Mouse (Mus musculus): Measurements from ENCODE around the gene Ctsh. TPM values are rescaled to one million over a fixed set of nuclear protein-coding genes. Genes with fewer than 3 reads are reported as not detected.

Gene Ctsh
- 7.5 and 12.1 TPM in 2 replicates for polyA plus RNA-seq (2016; fragmentation: Nextera tagmentation; extraction: Ambion mirVana)

DNA sequence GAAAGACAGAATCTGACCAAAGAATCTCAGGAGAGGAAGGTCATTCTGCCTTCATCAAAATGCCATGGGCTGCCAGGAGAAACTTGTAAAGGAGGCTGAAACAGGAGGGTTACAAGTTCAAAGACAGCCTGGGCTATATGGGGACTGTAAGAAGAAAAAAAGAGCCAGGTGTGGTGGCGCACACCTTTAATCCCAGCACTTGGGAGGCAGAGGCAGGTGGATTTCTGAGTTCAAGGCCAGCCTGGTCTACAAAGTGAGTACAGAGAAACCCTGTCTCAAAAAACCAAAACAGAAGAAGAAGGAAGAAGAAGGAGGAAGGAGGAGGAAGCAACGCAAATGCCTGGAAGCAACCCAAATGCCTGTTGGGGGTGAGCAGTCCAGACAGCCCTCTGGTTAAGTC is at the start of gene Ctsh:
Ctsh (plus strand) TSS at position 301 of the 400 bp plus-strand sequence.
- Histone ChIP-seq H3K27me3 (ENCODE audit: low read depth, poor library complexity, severe bottlenecking) (peaks cover 5% of the 10 kb centered on the region), H3K4me1 (peaks cover 12% of the 10 kb centered on the region), H3K9me3 (replicated peaks) (no peaks in the 10 kb centered on the region), H3K27ac (peak within 1 kb of the TSS; percentile 77), H3K36me3 (no peaks in the 10 kb centered on the region), H3K4me3 (peak within 1 kb of the TSS; percentile 64)
- DNase-seq (ENCODE audit: low spot score), result no peak
- 89% methylated on average over 2 of the region's 2 CpGs for WGBS

DNA sequence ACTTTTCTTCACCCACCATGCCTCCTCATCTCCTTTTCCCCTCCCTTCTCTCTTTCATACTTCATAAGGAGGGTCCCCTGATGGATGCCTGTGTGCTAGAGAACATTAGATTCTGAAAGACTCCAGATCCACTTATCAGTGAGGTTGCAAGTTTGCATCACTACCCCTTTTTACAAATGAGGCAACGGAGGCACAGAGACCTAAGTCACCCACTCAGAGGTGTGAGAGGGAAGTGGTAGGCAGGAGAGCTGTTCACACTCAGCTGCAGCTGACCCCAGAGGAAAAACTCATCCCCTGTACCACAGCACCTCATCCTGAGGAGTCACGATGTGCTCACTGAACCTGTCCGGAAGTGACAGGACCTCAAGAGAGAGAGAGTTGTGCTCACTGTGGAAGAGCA is 47.5 kb upstream of the Ctsh start:
- H3K27me3 ChIP-seq (ENCODE audit: low read depth, poor library complexity, severe bottlenecking), result no peaks in the 10 kb centered on the region
- no peak overlapping the region for H3K4me3 ChIP-seq
- no peaks in the 10 kb centered on the region for H3K9me3 ChIP-seq (replicated peaks)
- 85% methylated on average over 3 of the region's 3 CpGs for WGBS
- H3K4me1 ChIP-seq, result no peaks in the 10 kb centered on the region
- no peaks in the 10 kb centered on the region for H3K36me3 ChIP-seq
- no peak for DNase-seq (ENCODE audit: low spot score)
- no peak overlapping the region for H3K27ac ChIP-seq

DNA sequence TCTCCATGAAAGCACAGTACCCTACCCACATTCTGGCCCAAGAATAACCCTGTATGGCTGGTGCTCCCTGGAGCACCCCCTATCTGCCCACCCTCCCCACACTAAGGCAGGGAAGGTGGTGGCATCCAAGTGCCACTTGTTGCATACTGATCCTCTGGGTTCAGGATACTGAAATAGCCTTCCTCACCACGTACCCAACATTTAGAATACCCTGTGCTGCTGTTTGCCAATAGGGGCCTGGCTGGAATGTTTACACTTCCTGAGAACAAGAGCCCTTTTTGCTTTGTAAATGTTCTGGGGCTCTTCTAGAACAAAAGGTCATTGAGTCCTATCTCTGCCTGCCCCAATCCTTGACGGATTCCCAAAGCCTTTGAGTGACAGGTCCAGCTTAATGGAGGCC is 46.9 kb upstream of the Ctsh start:
- Histone ChIP-seq H3K27ac (no peak overlapping the region), H3K4me1 (no peaks in the 10 kb centered on the region), H3K4me3 (no peak overlapping the region), H3K27me3 (ENCODE audit: low read depth, poor library complexity, severe bottlenecking) (no peaks in the 10 kb centered on the region), H3K36me3 (no peaks in the 10 kb centered on the region), H3K9me3 (replicated peaks) (no peaks in the 10 kb centered on the region)
- 54% methylated on average over 2 of the region's 2 CpGs for WGBS
- no peak for DNase-seq (ENCODE audit: low spot score)

DNA sequence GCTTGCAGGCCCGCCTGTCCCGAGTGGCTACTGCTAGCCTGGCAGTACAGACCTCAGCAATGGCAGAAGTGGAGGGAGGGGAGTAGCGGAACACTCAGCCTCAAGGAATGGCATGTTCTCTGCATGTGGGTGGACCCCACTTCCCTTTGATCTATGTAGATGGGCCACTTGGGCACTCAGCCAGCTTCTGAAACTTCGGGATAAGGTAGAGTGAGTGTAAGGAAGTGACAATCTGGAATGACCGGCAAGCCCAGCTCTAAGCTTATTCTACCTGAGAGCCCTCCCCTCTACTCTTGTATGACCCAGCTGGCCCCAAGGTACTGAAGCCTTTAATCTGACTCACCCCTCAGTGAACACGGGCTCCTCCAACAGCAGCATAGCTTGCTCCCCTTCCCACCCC is 45.8 kb upstream of the Ctsh start:
- no peak overlapping the region for H3K27ac ChIP-seq
- H3K4me3 ChIP-seq, result no peak overlapping the region
- no peaks in the 10 kb centered on the region for H3K4me1 ChIP-seq
- H3K9me3 ChIP-seq (replicated peaks), result no peaks in the 10 kb centered on the region
- no peaks in the 10 kb centered on the region for H3K27me3 ChIP-seq (ENCODE audit: low read depth, poor library complexity, severe bottlenecking)
- no peak for DNase-seq (ENCODE audit: low spot score)
- 86% methylated on average over 6 of the region's 6 CpGs for WGBS
- H3K36me3 ChIP-seq, result no peaks in the 10 kb centered on the region

DNA sequence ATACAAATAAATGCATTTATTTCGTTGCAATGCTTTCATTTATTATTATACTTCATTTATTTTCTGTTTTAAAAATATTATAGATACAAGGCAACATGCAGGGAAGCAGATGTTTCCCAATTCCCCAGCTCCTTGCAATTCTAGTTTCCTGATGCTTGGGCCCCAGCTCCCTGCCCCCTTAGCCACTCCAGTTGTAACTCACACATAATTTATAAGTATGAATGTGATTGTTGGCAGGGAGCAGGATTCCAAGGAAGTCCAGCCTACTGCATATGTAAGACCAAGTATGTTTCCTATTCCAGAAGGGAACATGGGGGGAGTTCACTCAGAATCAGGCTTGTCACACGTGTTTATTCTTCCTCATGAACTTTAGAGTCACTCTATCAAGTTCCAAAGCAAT is 42.1 kb upstream of the Ctsh start:
- 66% methylated on average over 2 of the region's 2 CpGs for WGBS
- DNase-seq (ENCODE audit: low spot score), result no peak
- H3K27me3 ChIP-seq (ENCODE audit: low read depth, poor library complexity, severe bottlenecking), result no peaks in the 10 kb centered on the region
- H3K36me3 ChIP-seq, result no peaks in the 10 kb centered on the region
- no peaks in the 10 kb centered on the region for H3K4me1 ChIP-seq
- H3K9me3 ChIP-seq (replicated peaks), result no peaks in the 10 kb centered on the region
- no peak overlapping the region for H3K4me3 ChIP-seq
- H3K27ac ChIP-seq, result no peak overlapping the region

DNA sequence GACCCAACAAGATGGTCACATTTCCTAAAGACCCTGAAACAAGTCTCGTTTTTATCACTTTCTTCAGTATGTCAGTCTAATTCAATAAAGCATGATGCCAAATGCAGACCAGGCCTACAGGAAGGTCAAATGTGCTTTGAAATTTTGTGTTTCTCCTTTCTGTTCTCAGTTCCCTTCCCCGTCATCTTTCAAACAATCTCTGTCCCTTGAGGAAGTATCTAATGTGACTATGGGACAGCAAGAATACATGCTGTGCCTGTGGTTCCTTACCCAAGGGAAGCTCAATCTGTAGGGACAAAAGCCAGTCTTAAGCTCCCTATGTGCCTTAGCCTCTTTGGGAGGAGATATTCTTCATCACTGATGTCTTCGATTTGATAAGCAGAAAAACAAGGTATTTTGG is 39.3 kb upstream of the Ctsh start:
- H3K27ac ChIP-seq, result no peak overlapping the region
- no peaks in the 10 kb centered on the region for H3K4me1 ChIP-seq
- no peaks in the 10 kb centered on the region for H3K27me3 ChIP-seq (ENCODE audit: low read depth, poor library complexity, severe bottlenecking)
- no peak overlapping the region for H3K4me3 ChIP-seq
- H3K36me3 ChIP-seq, result no peaks in the 10 kb centered on the region
- DNase-seq (ENCODE audit: low spot score), result no peak
- no peaks in the 10 kb centered on the region for H3K9me3 ChIP-seq (replicated peaks)
- WGBS, result 90% methylated on average over 3 of the region's 3 CpGs

DNA sequence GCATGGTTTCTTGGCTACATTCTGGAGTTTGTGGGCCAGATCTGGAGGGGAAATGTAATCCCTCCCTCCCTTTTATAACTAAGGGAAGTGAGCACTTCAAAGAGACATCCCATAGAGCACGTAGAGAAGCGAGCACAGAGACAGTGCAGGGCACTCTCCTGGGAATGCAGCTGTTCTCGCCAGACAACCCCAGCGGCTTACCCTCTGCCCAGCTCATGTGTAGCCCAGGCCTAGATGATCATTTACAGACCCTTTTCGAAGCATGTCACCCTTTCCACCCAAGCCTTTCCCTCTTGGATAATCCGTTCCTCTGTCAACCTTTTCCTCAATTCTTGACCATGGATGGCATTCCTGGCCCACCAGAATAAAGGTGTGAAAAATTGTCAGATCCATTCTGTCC is 37.7 kb upstream of the Ctsh start:
- no peaks in the 10 kb centered on the region for H3K27me3 ChIP-seq (ENCODE audit: low read depth, poor library complexity, severe bottlenecking)
- H3K27ac ChIP-seq, result no peak overlapping the region
- H3K9me3 ChIP-seq (replicated peaks), result no peaks in the 10 kb centered on the region
- no peaks in the 10 kb centered on the region for H3K4me1 ChIP-seq
- H3K36me3 ChIP-seq, result no peaks in the 10 kb centered on the region
- no peak overlapping the region for H3K4me3 ChIP-seq
- no peak for DNase-seq (ENCODE audit: low spot score)
- 77% methylated on average over 6 of the region's 6 CpGs for WGBS

DNA sequence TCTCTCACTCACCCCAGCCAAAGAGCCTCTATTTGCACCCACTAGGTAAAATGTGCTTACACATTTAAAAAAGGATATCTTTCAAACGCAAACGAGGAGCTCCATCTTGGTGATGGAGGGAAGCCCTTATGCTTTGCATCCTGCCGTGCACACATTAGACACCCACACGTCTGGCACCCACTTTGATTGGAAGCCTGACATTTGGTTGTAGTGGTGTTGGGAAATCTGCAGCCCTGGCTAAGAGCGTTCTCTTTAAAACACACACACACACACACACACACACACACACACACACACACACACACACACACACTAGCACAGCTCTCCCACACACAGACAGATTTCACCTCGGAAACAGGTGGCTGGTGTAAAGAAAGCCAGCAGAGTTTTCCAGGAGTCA is 33.1 kb upstream of the Ctsh start:
- no peak overlapping the region for H3K4me3 ChIP-seq
- H3K36me3 ChIP-seq, result no peaks in the 10 kb centered on the region

DNA sequence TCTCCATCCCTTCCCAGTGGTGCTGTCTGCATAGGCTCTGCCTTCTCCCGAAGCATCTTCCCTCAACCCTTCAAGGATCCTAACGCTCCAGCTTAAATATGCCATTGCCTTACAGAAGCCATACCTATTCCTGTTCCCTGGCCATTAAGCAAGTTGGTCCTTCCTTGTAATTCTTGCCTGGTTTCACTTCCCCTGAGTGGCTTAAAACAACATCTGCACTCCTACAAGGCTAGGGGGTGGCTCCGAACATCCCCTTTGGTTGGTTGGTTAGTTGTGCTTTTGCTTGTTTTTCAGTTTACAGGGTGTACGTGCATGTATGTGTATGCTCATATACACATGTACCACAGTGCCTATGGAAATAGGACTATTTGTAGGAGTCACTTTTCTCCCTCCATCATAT is 32.5 kb upstream of the Ctsh start:
- Histone ChIP-seq H3K4me1 (no peaks in the 10 kb centered on the region), H3K9me3 (replicated peaks) (no peaks in the 10 kb centered on the region), H3K27me3 (ENCODE audit: low read depth, poor library complexity, severe bottlenecking) (no peaks in the 10 kb centered on the region), H3K36me3 (no peaks in the 10 kb centered on the region), H3K27ac (no peak overlapping the region), H3K4me3 (no peak overlapping the region)
- no peak for DNase-seq (ENCODE audit: low spot score)
- 89% methylated on average over 4 of the region's 4 CpGs for WGBS

More for the DNA sequence above, 33.1 kb upstream of the Ctsh start:
- H3K27me3 ChIP-seq (ENCODE audit: low read depth, poor library complexity, severe bottlenecking), result no peaks in the 10 kb centered on the region
- no peaks in the 10 kb centered on the region for H3K9me3 ChIP-seq (replicated peaks)
- WGBS, result 82% methylated on average over 6 of the region's 6 CpGs
- no peak overlapping the region for H3K27ac ChIP-seq
- no peaks in the 10 kb centered on the region for H3K4me1 ChIP-seq
- no peak for DNase-seq (ENCODE audit: low spot score)

DNA sequence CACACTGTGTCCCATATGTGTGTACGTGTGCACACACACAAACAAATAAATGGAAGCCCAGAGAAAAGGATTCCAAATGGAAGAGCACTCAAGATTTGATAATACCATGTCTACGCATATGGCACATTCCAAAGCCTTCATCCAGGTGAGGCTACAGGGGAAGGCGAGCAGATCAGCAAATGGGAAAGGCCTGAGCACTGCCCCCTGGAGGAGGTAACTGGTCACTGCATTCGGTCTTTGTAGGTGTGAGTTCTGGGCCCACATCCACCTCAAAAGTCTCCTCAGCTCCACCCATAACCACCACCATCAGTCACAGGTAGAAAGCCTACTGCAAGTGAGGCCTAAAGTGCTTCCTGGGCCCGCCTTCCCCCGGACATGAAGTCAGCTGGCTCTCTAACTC is 26.2 kb upstream of the Ctsh start:
- H3K27me3 ChIP-seq (ENCODE audit: low read depth, poor library complexity, severe bottlenecking), result no peaks in the 10 kb centered on the region
- no peaks in the 10 kb centered on the region for H3K36me3 ChIP-seq
- 87% methylated on average over 6 of the region's 6 CpGs for WGBS
- no peak overlapping the region for H3K4me3 ChIP-seq
- H3K9me3 ChIP-seq (replicated peaks), result no peaks in the 10 kb centered on the region
- H3K4me1 ChIP-seq, result no peaks in the 10 kb centered on the region
- H3K27ac ChIP-seq, result no peak overlapping the region
- no peak for DNase-seq (ENCODE audit: low spot score)

DNA sequence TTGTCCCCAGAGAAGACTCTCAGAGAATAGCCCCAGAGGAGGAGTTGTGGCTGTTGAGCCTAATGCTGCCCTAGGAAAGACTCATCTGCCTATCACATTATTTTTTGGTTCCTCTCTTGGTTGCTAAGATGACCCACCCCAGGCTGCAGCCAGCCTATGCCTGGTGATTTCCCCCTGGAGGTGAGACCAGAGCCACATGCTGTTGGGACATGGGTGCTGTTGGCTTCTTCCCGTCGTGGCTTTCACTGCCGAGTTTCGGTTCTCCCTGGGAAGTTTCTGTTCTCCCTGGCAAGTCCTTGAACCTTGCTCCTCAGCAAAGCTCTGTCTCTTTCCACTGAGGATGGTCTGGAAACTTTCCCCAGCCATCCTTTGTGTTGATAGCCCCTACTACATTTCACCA is 20.0 kb upstream of the Ctsh start:
- H3K4me3 ChIP-seq, result no peak overlapping the region
- no peaks in the 10 kb centered on the region for H3K9me3 ChIP-seq (replicated peaks)
- WGBS, result 82% methylated on average over 4 of the region's 4 CpGs
- DNase-seq (ENCODE audit: low spot score), result no peak
- H3K4me1 ChIP-seq, result no peaks in the 10 kb centered on the region
- no peaks in the 10 kb centered on the region for H3K27me3 ChIP-seq (ENCODE audit: low read depth, poor library complexity, severe bottlenecking)
- no peak overlapping the region for H3K27ac ChIP-seq
- no peaks in the 10 kb centered on the region for H3K36me3 ChIP-seq

DNA sequence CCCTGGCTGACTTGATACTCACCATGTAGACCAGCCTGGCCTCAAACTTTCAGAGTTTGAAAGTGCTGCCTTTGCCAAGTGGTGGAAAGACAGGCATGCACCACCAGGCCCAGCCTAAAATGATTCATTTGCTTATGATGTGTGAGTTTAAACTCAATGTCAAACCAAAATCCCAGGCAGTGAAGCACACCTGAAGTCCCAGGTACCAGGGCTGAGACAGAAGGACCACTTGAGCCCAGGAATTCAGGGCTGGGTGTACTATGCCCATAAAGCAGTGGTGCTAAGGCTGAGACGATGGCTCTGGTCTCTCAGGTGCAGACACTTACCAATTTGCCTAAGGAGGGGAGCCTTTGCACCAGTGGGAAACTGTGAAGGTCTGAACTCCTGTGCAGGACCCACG is 18.8 kb upstream of the Ctsh start:
- H3K27ac ChIP-seq, result no peak overlapping the region
- H3K27me3 ChIP-seq (ENCODE audit: low read depth, poor library complexity, severe bottlenecking), result no peaks in the 10 kb centered on the region
- H3K4me3 ChIP-seq, result no peak overlapping the region
- H3K4me1 ChIP-seq, result no peaks in the 10 kb centered on the region
- no peaks in the 10 kb centered on the region for H3K9me3 ChIP-seq (replicated peaks)
- no peaks in the 10 kb centered on the region for H3K36me3 ChIP-seq
- no peak for DNase-seq (ENCODE audit: low spot score)
- WGBS, result 74% methylated on average over 2 of the region's 2 CpGs

DNA sequence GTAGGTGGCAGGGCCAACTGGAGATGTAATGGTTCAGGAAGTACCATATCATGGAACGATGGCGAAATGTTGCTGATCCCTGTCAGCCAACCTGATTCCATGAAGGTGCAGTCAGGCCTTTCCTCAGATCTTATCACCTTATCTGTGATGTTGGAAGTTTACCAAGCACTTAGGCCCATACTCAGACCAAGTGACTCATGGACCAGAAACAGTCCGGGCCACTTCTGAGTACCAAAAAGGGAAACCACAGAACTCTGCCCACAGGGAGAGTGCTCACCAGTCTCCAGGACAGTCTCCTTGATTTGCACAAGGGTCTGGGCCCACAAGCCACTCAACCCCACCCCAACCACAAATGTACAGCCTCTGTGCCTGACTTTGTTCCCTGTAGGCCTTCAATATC is 18.2 kb upstream of the Ctsh start:
- DNase-seq (ENCODE audit: low spot score), result no peak
- Histone ChIP-seq H3K36me3 (no peaks in the 10 kb centered on the region), H3K4me3 (no peak overlapping the region), H3K9me3 (replicated peaks) (no peaks in the 10 kb centered on the region), H3K27ac (no peak overlapping the region), H3K27me3 (ENCODE audit: low read depth, poor library complexity, severe bottlenecking) (no peaks in the 10 kb centered on the region), H3K4me1 (no peaks in the 10 kb centered on the region)
- 92% methylated on average over 3 of the region's 3 CpGs for WGBS

DNA sequence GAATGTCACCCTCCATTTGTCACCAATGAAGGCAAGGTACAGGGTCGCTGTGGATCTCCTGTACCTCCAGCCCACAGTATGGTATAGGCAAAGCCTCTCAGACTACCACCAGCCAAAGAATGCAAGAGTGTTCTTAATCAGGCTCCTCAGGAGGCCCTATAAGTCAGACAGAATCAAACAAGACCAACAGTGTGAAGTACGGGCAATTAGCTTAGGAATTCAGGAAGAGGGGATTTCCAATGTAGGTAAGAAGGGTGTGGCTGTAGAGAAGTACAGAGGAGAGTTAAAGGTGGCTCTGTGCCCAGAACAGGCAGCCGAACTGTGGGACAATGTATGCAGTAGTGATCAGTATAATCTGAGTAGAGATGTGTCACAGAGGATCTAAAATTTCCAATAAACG is 17.6 kb upstream of the Ctsh start:
- Histone ChIP-seq H3K4me1 (no peaks in the 10 kb centered on the region), H3K4me3 (no peak overlapping the region), H3K36me3 (no peaks in the 10 kb centered on the region), H3K9me3 (replicated peaks) (no peaks in the 10 kb centered on the region), H3K27me3 (ENCODE audit: low read depth, poor library complexity, severe bottlenecking) (no peaks in the 10 kb centered on the region), H3K27ac (no peak overlapping the region)
- DNase-seq (ENCODE audit: low spot score), result no peak
- WGBS, result 79% methylated on average over 4 of the region's 4 CpGs

All from limb, embryonic 10.5 days (tissue).